Mouse (Mus musculus) embryonic facial prominence, embryonic 14.5 days (tissue): ENCODE data around the gene Uba3. TPM values are rescaled to one million over a fixed set of nuclear protein-coding genes. Genes with fewer than 3 reads are reported as not detected.

Source experiments
- ATAC-seq: fragments of 200-750 bp; cut with Nextera tagmentation; 2 replicates; pipeline ENCODE4 v1.8.0; 2017; ENCODE audit warnings: low read depth, moderate number of reproducible peaks, moderate TSS enrichment
- DNase-seq: peaks from one replicate; pipeline ENCODE4 v3.0.0-alpha.2; 2015; ENCODE audit warnings: low spot score
- H3K27ac ChIP-seq: fragments of 300-500 bp; sonication (generic); replicated peaks from 2 replicates; pipeline ENCODE4 v1.5.1; 2014; ENCODE audit warnings: low read depth, mild to moderate bottlenecking, low read length, moderate library complexity
- H3K27me3 ChIP-seq: fragments of 300-500 bp; sonication (generic); replicated peaks from 2 replicates; pipeline ENCODE4 v1.6.1; 2014; ENCODE audit warnings: low read length; ENCODE audit not compliant: control insufficient read depth, insufficient read depth
- H3K36me3 ChIP-seq: fragments of 300-500 bp; sonication (generic); 2 replicates; pipeline ENCODE4 v1.6.1; 2014; ENCODE audit warnings: low read length, mixed read lengths; ENCODE audit not compliant: control insufficient read depth, insufficient read depth
- H3K4me1 ChIP-seq: fragments of 300-500 bp; sonication (generic); 2 replicates; pipeline ENCODE4 v1.6.1; 2014; ENCODE audit warnings: antibody characterized with exemption, low read length; ENCODE audit not compliant: control insufficient read depth, insufficient read depth
- H3K4me2 ChIP-seq: fragments of 300-500 bp; sonication (generic); 2 replicates; pipeline ENCODE4 v1.6.1; 2014; ENCODE audit warnings: low read depth, mild to moderate bottlenecking, low read length, moderate library complexity, mixed read lengths
- H3K4me3 ChIP-seq: fragments of 300-500 bp; sonication (generic); 2 replicates; pipeline ENCODE4 v1.5.1; 2014; ENCODE audit warnings: low read depth, mild to moderate bottlenecking, low read length
- H3K9ac ChIP-seq: fragments of 300-500 bp; sonication (generic); 2 replicates; pipeline ENCODE4 v1.6.1; 2014; ENCODE audit warnings: low read depth, mild to moderate bottlenecking, low read length, moderate library complexity, mixed read lengths
- H3K9me3 ChIP-seq: fragments of 300-500 bp; sonication (generic); 2 replicates; pipeline ENCODE4 v1.6.1; 2016; ENCODE audit warnings: low read length; ENCODE audit not compliant: control insufficient read depth
- WGBS: fragments of 180-500 bp; shearing (Covaris S2); extraction: QIAGEN DNeasy Blood & Tissue Kit; methylation state at CpG from one replicate; pipeline ENCODE4 v1.1.7; 2014; 5-methylcytosine and 5-hydroxymethylcytosine counted together
- polyA plus RNA-seq: library from polyadenylated mRNA; unstranded; fragments of >200 nt; fragmentation: Nextera tagmentation; extraction: Ambion mirVana; gene quantifications from 2 replicates; pipeline ENCODE4 v1.2.1, GENCODE M21; 2014

The Uba3 gene
- polyA plus RNA-seq, 1 experiment from 2014 or later: 77.7 TPM

DNA sequence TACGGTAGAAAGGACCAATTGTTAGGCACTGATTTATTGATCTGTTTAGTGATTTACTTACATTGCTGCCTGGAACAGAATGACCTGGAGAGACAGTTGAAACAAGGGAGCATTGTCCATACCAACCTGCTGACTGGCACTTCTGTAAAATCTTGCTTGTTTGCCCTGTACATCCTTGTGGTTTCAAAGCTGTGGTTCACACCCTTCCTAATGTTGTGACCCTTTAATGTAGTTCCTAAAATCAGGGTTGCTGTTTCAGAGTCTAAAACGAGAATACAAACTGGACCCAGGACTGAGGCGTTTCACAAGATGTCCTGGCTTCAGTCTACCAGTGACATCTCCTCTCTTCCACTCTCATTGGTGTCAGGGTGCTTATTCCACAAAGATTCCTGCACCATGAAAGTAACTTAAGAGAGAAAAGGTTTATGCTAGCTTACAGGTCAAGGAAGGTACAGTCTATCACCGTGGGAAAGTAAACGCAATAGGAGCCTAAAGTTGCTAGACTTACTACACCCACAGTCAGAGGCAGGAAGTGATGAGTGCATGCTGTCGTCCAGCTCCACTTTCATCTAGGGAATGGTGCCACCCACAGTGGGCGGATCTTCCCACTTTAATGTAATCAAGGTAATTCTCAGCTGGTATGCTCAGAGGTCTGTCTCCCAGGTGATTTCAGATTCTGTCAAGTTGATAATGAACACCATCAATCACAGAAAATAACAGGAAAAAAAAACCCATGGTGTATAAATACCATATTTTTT is 29.6 kb upstream of the Uba3 start:
- no peaks in the 10 kb centered on the region for H3K27me3 ChIP-seq
- DNase-seq: no peak
- no peak overlapping the region for H3K27ac ChIP-seq
- no peak for ATAC-seq
- no peak overlapping the region for H3K4me3 ChIP-seq
- no peak overlapping the region for H3K4me2 ChIP-seq
- H3K9ac ChIP-seq: no peak overlapping the region
- no peaks in the 10 kb centered on the region for H3K9me3 ChIP-seq
- no peaks in the 10 kb centered on the region for H3K4me1 ChIP-seq
- H3K36me3 ChIP-seq: peaks cover 35% of the 10 kb centered on the region
- 80% methylated on average over 7 of the region's 7 CpGs for WGBS

DNA sequence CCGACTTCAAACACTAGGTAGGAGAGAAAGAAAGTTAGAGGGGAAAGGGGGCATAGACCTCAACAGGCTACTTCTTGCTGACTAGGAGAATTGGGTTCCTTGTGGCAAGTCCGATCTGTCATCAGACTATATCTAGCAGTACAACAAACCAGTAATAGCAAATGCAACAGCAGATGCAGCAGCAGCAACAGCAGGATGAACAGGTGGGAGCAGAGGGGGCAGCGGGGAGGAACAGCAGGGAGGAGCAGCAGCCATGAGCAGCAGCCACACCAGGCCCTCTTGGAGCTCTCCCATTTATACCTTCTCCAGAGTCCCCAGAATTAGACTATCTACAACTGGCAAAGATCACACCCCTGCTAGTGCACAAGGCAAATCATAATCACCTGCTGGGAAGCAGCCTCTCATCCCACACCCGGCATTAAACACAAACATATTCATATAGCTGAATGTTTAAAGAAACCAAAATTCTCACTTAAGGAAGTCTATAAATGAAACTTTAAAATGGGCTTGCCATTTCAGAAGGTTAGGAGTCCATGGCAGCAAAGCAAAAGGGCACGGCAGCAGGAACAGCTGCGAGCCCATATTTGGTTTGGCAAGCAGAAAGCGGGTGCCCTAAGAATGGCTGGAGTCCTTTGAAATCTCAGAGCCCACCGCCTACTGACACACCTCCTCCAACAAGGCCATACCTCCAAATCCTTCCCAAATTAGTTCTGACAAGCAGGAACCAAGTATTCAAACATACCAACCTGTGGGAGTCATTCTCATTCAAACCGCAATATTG is 21.8 kb upstream of the Uba3 start:
- Histone ChIP-seq H3K4me3 (no peak overlapping the region), H3K9ac (no peak overlapping the region), H3K4me1 (peaks cover 8% of the 10 kb centered on the region), H3K36me3 (peaks cover 29% of the 10 kb centered on the region), H3K27ac (no peak overlapping the region), H3K9me3 (no peaks in the 10 kb centered on the region), H3K4me2 (no peak overlapping the region), H3K27me3 (no peaks in the 10 kb centered on the region)
- WGBS: 91% methylated on average over 9 of the region's 9 CpGs
- DNase-seq (peak; percentile 22), ATAC-seq (no peak)

DNA sequence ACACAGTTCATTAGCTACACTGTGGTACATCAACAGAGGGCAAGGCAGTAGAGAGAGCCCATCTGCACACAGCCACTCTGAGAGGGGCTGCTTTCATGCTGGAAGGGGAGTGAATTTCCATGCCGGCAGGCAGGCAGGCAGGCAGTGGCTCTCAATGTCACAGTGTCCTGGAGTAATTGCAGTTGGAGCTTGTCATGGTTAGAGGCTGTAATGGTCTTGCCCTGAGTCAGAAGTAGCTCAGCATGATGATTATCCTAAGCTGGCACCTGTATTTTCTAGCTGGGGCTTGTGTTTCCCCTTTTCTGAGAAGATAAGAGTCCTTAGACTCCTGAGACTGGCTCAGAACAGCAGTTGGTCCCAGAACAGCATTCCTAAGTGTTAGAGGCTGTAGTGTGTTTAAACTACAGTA is 20.6 kb upstream of the Uba3 start:
- Histone ChIP-seq H3K27ac (no peak overlapping the region), H3K9ac (no peak overlapping the region), H3K4me2 (no peak overlapping the region), H3K9me3 (no peaks in the 10 kb centered on the region), H3K4me1 (peaks cover 19% of the 10 kb centered on the region), H3K4me3 (no peak overlapping the region), H3K36me3 (peaks cover 17% of the 10 kb centered on the region), H3K27me3 (no peaks in the 10 kb centered on the region)
- DNase-seq (no peak), ATAC-seq (no peak)
- 15% methylated on average over 1 of the region's 1 CpGs for WGBS

DNA sequence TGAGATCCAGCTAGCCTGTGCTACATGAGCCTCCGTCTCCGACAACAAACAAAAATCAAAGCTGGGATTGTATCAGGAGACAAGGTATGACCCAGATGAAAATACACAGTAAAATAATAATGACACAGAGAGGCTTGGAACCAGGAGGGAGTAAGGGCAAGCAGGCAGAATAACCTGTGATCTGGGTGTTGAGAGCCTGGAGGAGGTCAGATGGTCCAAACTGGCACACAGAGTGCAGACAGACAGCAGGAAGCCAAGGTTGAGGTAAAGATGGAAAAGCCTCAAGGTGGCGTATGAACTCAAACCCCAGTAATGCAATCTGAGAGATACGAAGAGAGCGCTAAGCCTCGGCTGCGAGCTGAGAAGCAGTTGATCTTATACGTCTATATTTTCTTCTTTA is 19.1 kb upstream of the Uba3 start:
- Histone ChIP-seq H3K4me3 (no peak overlapping the region), H3K36me3 (peaks cover 6% of the 10 kb centered on the region), H3K9me3 (no peaks in the 10 kb centered on the region), H3K4me1 (peaks cover 21% of the 10 kb centered on the region), H3K4me2 (no peak overlapping the region), H3K27ac (no peak overlapping the region), H3K27me3 (no peaks in the 10 kb centered on the region), H3K9ac (no peak overlapping the region)
- DNase-seq: no peak
- 93% methylated on average over 8 of the region's 8 CpGs for WGBS
- ATAC-seq: no peak

DNA sequence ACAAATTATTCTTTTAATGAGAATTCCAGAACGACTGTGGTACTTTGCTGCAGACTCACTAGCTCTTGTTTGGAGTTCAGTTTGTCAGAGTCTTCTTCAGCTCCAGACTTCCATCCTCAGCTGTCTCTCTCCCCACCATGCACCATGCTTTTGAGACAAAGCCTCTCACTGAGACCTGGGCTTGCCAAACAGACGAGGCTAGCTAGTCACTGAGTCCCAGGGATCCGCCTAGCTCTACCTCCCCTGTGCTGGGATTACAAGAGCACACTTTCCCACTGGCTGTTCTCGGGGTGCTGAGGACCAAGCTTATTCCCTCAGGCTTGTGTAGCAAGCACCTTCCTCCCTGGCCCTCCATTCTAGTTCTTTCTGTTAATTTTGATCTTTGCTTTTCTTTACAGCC is 18.1 kb upstream of the Uba3 start:
- ATAC-seq (no peak), DNase-seq (peak; percentile 30)
- Histone ChIP-seq H3K27me3 (no peaks in the 10 kb centered on the region), H3K9ac (no peak overlapping the region), H3K4me2 (no peak overlapping the region), H3K36me3 (no peaks in the 10 kb centered on the region), H3K4me3 (no peak overlapping the region), H3K4me1 (peaks cover 21% of the 10 kb centered on the region), H3K9me3 (no peaks in the 10 kb centered on the region), H3K27ac (peak overlapping the region; percentile 53)
- WGBS: 77% methylated on average over 4 of the region's 4 CpGs

DNA sequence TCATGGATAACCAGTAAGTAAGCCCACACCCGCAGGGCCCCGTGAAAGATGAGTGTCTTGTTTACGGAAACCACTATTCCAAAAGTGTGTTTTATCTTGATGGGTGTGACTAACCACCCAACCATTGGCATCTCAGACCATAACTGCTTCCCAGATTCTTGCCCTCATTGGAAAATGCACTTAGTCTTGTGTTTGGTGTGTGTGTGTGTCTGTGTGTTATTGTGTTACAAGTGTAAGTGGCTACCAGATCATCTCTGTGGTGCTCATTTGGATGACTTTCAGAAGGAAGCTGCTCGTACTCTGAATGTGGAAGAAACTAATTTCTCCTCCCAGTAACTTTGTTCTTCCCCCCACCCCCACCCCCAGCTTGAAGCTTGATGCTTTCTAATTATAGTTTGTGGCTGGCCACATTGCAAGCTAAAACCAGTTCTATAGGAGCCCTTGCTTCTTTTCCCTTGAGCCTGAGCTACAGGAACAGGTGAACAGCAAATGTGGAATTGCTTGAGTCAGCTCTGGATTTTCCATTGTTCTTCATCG is 17.6 kb upstream of the Uba3 start:
- ATAC-seq: peak; percentile 54; the same call in 1 of the 2 replicates
- peak overlapping the region; percentile 54 for H3K27ac ChIP-seq

DNA sequence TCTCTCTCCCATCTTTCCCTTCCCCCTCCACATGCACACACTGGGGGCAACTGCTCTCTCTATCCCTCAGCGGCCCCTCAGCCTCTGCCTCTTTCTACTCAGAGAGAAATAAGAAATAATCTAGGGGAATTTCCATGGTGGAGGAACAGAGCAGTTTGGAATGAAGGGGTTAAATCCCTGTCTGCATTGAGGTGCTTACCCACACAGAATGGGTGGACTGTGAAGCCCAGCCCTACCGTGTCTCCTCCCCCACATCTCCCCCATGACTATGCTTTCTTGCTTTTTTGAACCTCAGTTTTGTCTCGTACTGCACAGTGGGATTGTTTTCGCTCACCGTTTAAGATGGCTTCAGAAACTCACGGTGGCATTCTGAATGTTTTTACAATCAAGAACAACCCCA is 16.9 kb upstream of the Uba3 start:
- Histone ChIP-seq H3K4me1 (peaks cover 21% of the 10 kb centered on the region), H3K9ac (no peak overlapping the region), H3K4me3 (no peak overlapping the region), H3K27ac (peak overlapping the region; percentile 54), H3K4me2 (no peak overlapping the region), H3K9me3 (no peaks in the 10 kb centered on the region), H3K36me3 (no peaks in the 10 kb centered on the region), H3K27me3 (no peaks in the 10 kb centered on the region)
- 44% methylated on average over 6 of the region's 6 CpGs for WGBS
- ATAC-seq (no peak), DNase-seq (peak; percentile 18)

More for the DNA sequence above, 17.6 kb upstream of the Uba3 start:
- Histone ChIP-seq H3K36me3 (no peaks in the 10 kb centered on the region), H3K4me3 (no peak overlapping the region), H3K9ac (no peak overlapping the region), H3K9me3 (no peaks in the 10 kb centered on the region), H3K4me2 (peak overlapping the region; percentile 1; the same call in 1 of the 2 replicates), H3K27me3 (no peaks in the 10 kb centered on the region), H3K4me1 (peaks cover 21% of the 10 kb centered on the region)
- DNase-seq: peak; percentile 86
- WGBS: 43% methylated on average over 5 of the region's 5 CpGs

DNA sequence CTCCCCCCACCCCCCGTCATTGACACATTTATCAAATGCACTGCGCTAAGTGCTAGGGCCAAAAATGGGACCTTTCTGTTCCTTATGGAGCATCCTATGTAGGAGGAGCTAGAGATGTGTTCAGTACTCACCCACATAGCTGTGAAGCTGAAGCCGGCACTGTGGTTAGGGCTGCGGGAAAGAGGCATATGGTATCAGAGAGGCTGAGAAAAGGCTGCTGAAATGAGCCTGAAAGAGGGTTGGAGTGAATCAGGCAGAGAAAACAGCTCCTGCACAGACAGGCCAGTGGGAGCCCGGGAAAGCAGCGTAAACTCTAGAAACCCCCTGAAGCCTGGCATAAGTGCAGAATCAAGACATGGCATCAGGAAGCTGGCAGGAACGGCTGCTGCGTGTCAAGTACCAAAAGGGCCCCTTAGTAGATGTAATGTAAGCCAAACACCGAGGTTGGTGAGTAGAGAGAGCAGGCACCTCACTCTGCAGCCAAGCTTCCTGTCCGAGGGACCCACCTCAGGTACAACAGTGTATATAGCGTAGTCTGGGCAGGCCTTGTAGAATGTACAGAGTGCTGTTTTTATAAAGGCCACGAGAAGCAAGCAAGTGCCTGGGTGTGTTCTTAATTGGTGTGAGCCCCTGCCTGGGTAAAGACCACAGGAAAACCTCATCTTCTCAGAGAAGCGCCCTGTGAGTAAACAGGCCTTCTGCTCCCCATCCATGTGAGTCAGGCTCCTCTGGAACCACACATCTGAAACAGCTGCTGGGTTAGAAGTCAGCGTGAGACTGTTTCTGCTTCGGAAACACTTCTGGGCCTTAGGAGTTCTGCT is 16.0 kb upstream of the Uba3 start:
- peak; percentile 23; the same call in 1 of the 2 replicates for ATAC-seq
- H3K27me3 ChIP-seq: no peaks in the 10 kb centered on the region
- H3K4me1 ChIP-seq: peaks cover 21% of the 10 kb centered on the region
- H3K27ac ChIP-seq: peak overlapping the region; percentile 54
- H3K9ac ChIP-seq: 0 out of 2 replicates have a peak overlapping the region, but pooled peaks have one; percentile 7
- DNase-seq: peak; percentile 32
- no peaks in the 10 kb centered on the region for H3K36me3 ChIP-seq
- no peak overlapping the region for H3K4me3 ChIP-seq
- H3K9me3 ChIP-seq: no peaks in the 10 kb centered on the region
- H3K4me2 ChIP-seq: peak overlapping the region; percentile 8; the same call in 1 of the 2 replicates
- WGBS: 48% methylated on average over 15 of the region's 15 CpGs
